Mouse (Mus musculus) cerebellum, adult 2 months (tissue): Measurements from ENCODE around the gene Rnf182. TPM values are rescaled to one million over a fixed set of nuclear protein-coding genes. Genes with fewer than 3 reads are reported as not detected.
A peak's percentile ranks its signal among the peaks of the same experiment; 100 is the strongest.

Experiments used
- DNase-seq, 2 experiments: peaks; one replicate each; pipeline ENCODE4 v3.0.0; 2021
- H3K27ac ChIP-seq: fragments of 200-500 bp; 2 replicates; pipeline ENCODE4 v1.5.1; 2012; ENCODE audit warnings: low read length, control low read depth, inconsistent platforms; ENCODE audit not compliant: insufficient read depth
- H3K27me3 ChIP-seq: fragments of 200-500 bp; 2 replicates; pipeline ENCODE4 v1.6.1; 2012; ENCODE audit warnings: inconsistent platforms, mild to moderate bottlenecking, low read length, moderate library complexity; ENCODE audit not compliant: control insufficient read depth, insufficient read depth
- H3K4me1 ChIP-seq: fragments of 200-500 bp; 2 replicates; pipeline ENCODE4 v1.6.1; 2011; ENCODE audit warnings: low read length; ENCODE audit not compliant: control insufficient read depth, insufficient read depth
- H3K4me3 ChIP-seq: fragments of 200-500 bp; replicated peaks from 2 replicates; pipeline ENCODE3; 2011; ENCODE audit warnings: mild to moderate bottlenecking, low read depth, low read length, control low read depth; ENCODE audit not compliant: insufficient read depth
- CTCF ChIP-seq: fragments of 200-500 bp; IDR thresholded peaks from 2 replicates; pipeline ENCODE4 v1.5.1; 2011; ENCODE audit warnings: low read depth, mild to moderate bottlenecking, control low read depth, low read length, moderate library complexity, borderline replicate concordance; ENCODE audit not compliant: insufficient read depth
- POLR2A ChIP-seq: fragments of 200-500 bp; IDR thresholded peaks from 2 replicates; pipeline ENCODE4 v1.6.1; 2011; ENCODE audit warnings: low read length, control low read depth, borderline replicate concordance; ENCODE audit not compliant: insufficient read depth
- WGBS: fragments of 180-500 bp; shearing (Covaris S2); methylation state at CpG from one replicate; pipeline ENCODE4 v1.1.7; 2018; 5-methylcytosine and 5-hydroxymethylcytosine counted together
- polyA plus RNA-seq: library from polyadenylated mRNA; depleted of rRNA; stranded (reverse); fragments of >200 nt; gene quantifications from 2 replicates; pipeline ENCODE4 v1.2.3, GENCODE M21; 2012

Gene Rnf182
- polyA plus RNA-seq, 1 experiment = 28.4 TPM

DNA sequence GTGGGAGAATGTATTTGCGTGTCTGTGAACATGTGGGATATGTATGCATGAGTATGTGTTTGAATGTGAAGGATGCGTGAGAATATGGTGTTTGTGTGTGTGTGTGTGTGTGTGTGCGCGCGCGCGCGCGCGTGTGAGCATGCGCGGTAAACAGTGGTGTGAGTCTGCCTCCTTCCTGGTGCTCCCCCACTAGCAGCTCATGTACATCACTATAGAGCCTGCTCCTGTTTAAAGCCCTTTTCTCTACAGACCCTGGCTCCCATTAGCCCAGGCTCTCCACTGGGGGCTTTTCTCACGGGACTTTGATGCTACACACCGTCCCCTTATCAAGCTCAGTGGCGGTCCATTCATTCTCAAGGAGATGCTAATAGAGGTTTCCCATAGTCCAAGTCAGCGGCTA, 32.5 kb upstream of the Rnf182 start:
- H3K4me1 ChIP-seq = no peaks in the 10 kb centered on the region
- no peak for DNase-seq
- H3K4me3 ChIP-seq = no peak overlapping the region
- no peak overlapping the region for H3K27ac ChIP-seq
- WGBS = 80% methylated on average over 16 of the region's 16 CpGs
- no peaks in the 10 kb centered on the region for H3K27me3 ChIP-seq
- TF ChIP-seq POLR2A = no peak
- no peak for TF ChIP-seq CTCF

DNA sequence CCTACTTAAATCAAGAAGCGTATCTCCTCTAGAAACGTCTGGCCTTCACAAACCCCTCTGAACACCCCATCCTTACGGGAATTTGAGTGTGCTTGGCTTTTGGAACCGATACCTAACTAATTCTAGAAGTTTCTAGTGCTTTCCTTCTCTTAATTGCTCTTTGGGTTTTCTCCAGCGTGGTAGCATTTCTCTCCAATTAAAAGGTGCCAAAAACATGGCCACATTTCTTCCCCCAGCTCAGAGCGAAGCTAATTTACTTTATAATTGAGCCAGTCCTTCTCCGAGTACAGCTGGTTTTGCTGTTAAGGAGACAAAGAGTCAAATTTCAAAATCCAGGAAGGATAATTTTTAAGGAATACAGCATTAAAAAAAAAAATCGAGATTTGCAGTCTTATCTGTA, 32.0 kb upstream of the Rnf182 start:
- H3K27ac ChIP-seq = no peak overlapping the region
- no peaks in the 10 kb centered on the region for H3K27me3 ChIP-seq
- TF ChIP-seq POLR2A (no peak), CTCF (no peak)
- H3K4me1 ChIP-seq = no peaks in the 10 kb centered on the region
- WGBS = 72% methylated on average over 8 of the region's 8 CpGs
- DNase-seq = no peak
- H3K4me3 ChIP-seq = no peak overlapping the region

DNA sequence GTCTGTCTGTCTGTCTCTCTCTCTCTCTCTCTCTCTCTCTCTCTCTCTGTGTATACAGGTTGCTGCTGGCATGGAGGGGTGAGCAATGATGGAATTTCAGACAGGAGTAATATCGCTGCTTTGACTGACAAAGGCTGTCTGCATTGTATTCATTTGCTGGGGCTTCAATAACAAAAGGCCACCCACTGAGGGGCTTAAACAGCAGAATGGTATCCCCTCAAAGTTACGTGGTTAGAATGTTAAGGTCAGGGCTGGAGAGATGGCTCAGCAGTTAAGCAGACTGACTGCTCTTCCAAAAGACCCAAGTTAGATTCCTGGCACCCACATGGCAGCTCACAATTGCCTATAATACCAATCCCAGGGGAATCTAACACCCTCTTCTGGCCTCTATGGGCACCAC, 30.2 kb upstream of the Rnf182 start:
- H3K4me1 ChIP-seq = no peaks in the 10 kb centered on the region; the same call in 1 of the 2 replicates
- WGBS = 88% methylated on average over 2 of the region's 2 CpGs
- TF ChIP-seq CTCF = no peak
- TF ChIP-seq POLR2A = no peak
- no peak for DNase-seq
- H3K4me3 ChIP-seq = no peak overlapping the region
- no peaks in the 10 kb centered on the region for H3K27me3 ChIP-seq
- H3K27ac ChIP-seq = no peak overlapping the region

DNA sequence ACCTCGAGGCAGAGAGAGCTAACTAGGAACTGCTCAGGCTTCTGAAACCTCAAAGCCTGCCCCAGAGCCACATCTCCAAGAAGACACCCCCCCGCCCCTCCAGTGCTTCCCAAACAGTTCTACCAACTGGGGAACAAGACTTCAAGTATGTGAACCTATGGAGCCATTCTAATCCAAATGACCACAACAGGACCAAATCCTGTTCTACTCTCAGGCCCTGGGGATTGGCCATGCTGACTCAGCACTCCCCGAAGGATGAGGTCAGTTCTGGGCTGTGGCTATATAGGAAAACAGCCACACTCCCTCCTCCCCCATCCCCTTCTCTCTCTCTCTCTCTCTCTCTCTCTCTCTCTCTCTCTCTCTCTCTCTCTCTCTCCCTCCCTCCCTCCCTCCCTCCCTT, 28.5 kb upstream of the Rnf182 start:
- no peak for DNase-seq

DNA sequence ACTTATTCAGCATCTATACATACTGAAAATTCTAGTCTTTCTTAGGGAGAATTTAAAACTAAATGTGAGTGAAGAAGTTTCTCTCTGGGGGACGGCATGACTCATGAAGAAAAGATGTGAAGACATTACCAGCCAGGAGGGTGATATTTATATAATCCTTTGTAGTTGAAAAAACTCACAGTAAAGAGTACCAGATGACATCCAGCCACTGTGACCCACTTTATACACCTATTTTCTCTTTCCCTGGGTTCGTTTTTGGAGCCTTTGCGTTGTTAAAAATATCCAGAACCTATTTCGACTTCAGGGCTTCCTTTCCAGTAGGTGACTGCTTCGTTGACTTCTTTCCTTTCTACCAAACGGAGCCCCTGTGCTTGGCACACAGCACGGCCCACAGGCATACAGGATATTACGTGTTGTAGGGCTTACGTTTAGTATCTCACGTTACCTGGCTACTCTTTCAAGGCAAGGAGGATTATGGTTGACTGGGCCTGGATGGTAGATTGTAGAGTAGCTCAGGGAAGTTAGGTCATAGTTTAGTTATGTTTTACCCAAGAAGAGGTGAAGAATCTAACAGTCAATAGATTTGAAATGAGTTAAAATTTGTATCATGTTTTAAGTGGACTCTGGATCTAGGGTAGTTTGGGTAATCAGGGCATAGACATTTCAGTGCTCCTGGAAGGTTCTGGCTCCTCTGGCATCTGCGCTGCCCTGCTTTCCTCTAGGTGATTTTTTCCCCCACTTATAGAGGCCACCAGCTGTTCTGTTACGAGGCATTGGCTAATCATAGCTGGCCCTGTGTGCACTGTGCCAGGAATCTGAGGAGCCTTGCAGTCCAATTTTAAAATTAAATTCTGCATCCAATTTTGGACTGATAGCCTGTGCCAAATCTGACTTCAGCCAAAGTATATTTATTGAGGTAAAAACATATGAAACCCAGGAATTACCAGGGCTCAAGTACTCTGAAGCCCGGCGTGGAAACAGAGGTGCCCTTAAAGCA, 27.4 kb upstream of the Rnf182 start:
- Histone ChIP-seq H3K4me1 (peaks cover 3% of the 10 kb centered on the region), H3K27ac (no peak overlapping the region), H3K4me3 (no peak overlapping the region), H3K27me3 (no peaks in the 10 kb centered on the region)
- 31% methylated on average over 14 of the region's 14 CpGs for WGBS
- TF ChIP-seq CTCF (no peak), POLR2A (no peak)
- peak; percentile 58 to 81 for DNase-seq

More for the DNA sequence above, 28.5 kb upstream of the Rnf182 start:
- no peak overlapping the region for H3K4me3 ChIP-seq
- TF ChIP-seq CTCF (no peak), POLR2A (no peak)
- no peaks in the 10 kb centered on the region; the same call in 1 of the 2 replicates for H3K4me1 ChIP-seq
- H3K27me3 ChIP-seq = no peaks in the 10 kb centered on the region
- H3K27ac ChIP-seq = no peak overlapping the region
- 92% methylated on average over 3 of the region's 3 CpGs for WGBS

DNA sequence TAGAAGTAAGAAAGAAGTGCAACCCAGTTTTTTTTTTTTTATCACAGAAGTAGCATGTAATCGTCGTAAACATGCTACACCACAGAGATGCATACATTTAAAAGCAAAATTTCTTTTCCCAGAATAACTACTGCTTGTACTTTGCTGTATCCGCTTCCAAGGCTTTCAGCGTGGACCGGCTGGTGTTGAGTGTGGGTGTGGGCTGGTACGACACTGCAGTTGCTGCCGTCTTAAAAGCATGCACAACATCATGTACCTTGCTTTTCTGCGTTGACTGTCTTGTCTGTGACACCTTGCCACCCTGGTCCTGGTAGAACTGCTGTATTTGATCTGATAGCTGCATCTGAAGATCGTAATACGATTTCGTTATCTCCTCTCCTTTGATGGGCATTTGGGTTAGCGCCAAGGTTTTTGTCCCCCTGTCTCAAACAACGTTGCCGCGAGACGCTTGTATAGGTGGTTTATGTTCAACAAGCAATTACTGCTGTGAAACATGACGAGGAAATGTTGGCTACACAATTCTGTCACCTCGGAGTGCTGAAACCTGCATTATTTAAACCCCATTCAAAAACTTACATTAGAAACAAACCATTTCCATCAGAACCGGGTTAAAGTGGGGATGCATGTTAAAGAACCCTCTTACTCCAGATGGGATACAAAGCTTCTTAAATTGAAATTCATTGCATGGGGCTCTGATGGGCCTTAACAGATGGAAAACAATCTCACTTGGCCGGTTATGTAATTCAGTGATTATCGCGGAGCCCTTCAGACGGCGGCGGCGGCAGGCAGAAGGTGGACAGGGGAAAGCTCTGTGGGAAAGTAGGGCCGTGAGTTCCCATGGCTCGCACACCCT, 23.5 kb upstream of the Rnf182 start:
- Histone ChIP-seq H3K27me3 (no peaks in the 10 kb centered on the region), H3K4me1 (peaks cover 3% of the 10 kb centered on the region), H3K4me3 (peak overlapping the region; percentile 20), H3K27ac (no peak overlapping the region)
- TF ChIP-seq POLR2A (no peak), CTCF (no peak)
- WGBS = 56% methylated on average over 28 of the region's 28 CpGs
- DNase-seq = peak; percentile 40 to 48

DNA sequence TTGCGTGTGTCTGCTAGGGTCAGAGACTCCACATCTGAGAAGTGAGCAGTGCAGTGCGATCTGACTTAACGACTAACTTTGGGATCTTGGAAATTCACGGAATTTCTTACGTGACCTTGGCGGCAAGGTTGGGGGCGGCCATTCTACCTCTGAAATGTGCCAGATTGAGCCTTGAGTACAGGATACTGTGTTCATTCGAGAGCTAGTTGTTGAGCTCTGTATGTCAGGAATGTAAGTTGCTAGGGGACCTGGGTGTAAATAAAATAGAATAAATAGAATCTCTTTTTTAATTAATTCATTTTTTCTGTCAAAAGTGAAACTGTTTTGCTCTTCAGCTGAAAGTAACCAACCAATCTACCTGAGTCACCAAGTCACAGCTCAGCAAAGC, 22.8 kb upstream of the Rnf182 start:
- no peak overlapping the region for H3K27ac ChIP-seq
- DNase-seq = no peak
- H3K27me3 ChIP-seq = no peaks in the 10 kb centered on the region
- TF ChIP-seq POLR2A (no peak), CTCF (no peak)
- peaks cover 3% of the 10 kb centered on the region for H3K4me1 ChIP-seq
- WGBS = 54% methylated on average over 8 of the region's 8 CpGs
- peak overlapping the region; percentile 20 for H3K4me3 ChIP-seq
